Mouse (Mus musculus): ENCODE data around the gene Pianp. TPM values are rescaled to one million over a fixed set of nuclear protein-coding genes. Genes with fewer than 3 reads are reported as not detected.
A peak's percentile ranks its signal among the peaks of the same experiment; 100 is the strongest.

Gene Pianp
- total and polyA plus RNA-seq, 3 experiments, result 0.89 to 4.2 (median 2.0) TPM

GRCm38 (mm10) chr6:125008586-125009128 is 12.2 kb downstream of the Pianp start:
- DNase-seq, result peak; percentile 98

GRCm38 (mm10) chr6:125009129-125009180 is 12.5 kb downstream of the Pianp start, which contains the start of gene Zfp384:
Zfp384 (plus strand) TSS chr6:125009145.
- DNase-seq, result no peak

- DNase-seq, result peak; percentile 90
Measured at GRCm38 (mm10) chr6:125009181-125010073, 12.9 kb downstream of the Pianp start.

GRCm38 (mm10) chr6:125017682-125018081 is 21.2 kb downstream of the Pianp start:
- no peak for DNase-seq

GRCm38 (mm10) chr6:125030532-125030931 is 34.0 kb downstream of the Pianp start:
- DNase-seq, result peak; percentile 37

- no peak for DNase-seq
Measured at GRCm38 (mm10) chr6:125031604-125032003, 35.1 kb downstream of the Pianp start.

- DNase-seq, result no peak
Measured at GRCm38 (mm10) chr6:125038666-125039065, 42.2 kb downstream of the Pianp start.

- DNase-seq, result no peak
Measured at GRCm38 (mm10) chr6:125039131-125039530, 42.6 kb downstream of the Pianp start.

- peak; percentile 91 for DNase-seq
Measured at GRCm38 (mm10) chr6:125039533-125040153, 43.1 kb downstream of the Pianp start, which contains the start of gene Ing4. Ing4 (plus strand) TSS chr6:125039760.

- no peak for DNase-seq
Measured at GRCm38 (mm10) chr6:125040221-125040620, 43.7 kb downstream of the Pianp start.

GRCm38 (mm10) chr6:125041047-125041446 is 44.6 kb downstream of the Pianp start:
- DNase-seq, result peak; percentile 41

- no peak for DNase-seq
Measured at GRCm38 (mm10) chr6:125042081-125042480, 45.6 kb downstream of the Pianp start.

GRCm38 (mm10) chr6:125046691-125047090 is 50.2 kb downstream of the Pianp start:
- peak; percentile 74 for DNase-seq

- no peak for DNase-seq
Measured at GRCm38 (mm10) chr6:125049678-125050077, 53.2 kb downstream of the Pianp start, which contains the start of gene Acrbp. Acrbp (plus strand) TSS chr6:125049689.

- no peak for DNase-seq
Measured at GRCm38 (mm10) chr6:125051237-125051636, 54.7 kb downstream of the Pianp start.

Other genes with a start within 250 kb of the Pianp start
- gene Gm45234, start 240.7 kb upstream of the Pianp start, total RNA-seq (2021), result not detected
- gene Gm45234, start 240.7 kb upstream of the Pianp start, polyA plus RNA-seq (2012; rRNA removed), result not detected in 2 replicates
- gene Atn1, start 240.2 kb upstream of the Pianp start, total RNA-seq (2021), result 10 to 100 TPM; 76.8 to 86.3 TPM
- gene Atn1, start 240.2 kb upstream of the Pianp start, polyA plus RNA-seq (2012; rRNA removed), result 73.3 and 110 TPM in 2 replicates
- gene Eno2, start 227.0 kb upstream of the Pianp start, total RNA-seq (2021), result 10 to 100 TPM; 12.4 to 35.9 TPM
- 8.3 and 16.5 TPM in 2 replicates for gene Eno2, start 227.0 kb upstream of the Pianp start, polyA plus RNA-seq (2012; rRNA removed)
- gene Lrrc23, start 217.0 kb upstream of the Pianp start, total RNA-seq (2021), result under 1 TPM; 0.29 to 0.38 TPM
- 0.16 and 0.32 TPM in 2 replicates for gene Lrrc23, start 217.0 kb upstream of the Pianp start, polyA plus RNA-seq (2012; rRNA removed)
- 10 to 100 TPM; 19.6 to 28.0 TPM for gene Spsb2, start 188.0 kb upstream of the Pianp start, total RNA-seq (2021)
- gene Spsb2, start 188.0 kb upstream of the Pianp start, polyA plus RNA-seq (2012; rRNA removed), result 34.0 and 40.0 TPM in 2 replicates
- gene Tpi1, start 182.4 kb upstream of the Pianp start, total RNA-seq (2021), result 100 to 1,000 TPM; 385 to 502 TPM
- gene Tpi1, start 182.4 kb upstream of the Pianp start, polyA plus RNA-seq (2012; rRNA removed), result 237 and 285 TPM in 2 replicates
- gene Usp5, start 167.2 kb upstream of the Pianp start, total RNA-seq (2021), result 100 to 1,000 TPM; 103 to 132 TPM
- gene Usp5, start 167.2 kb upstream of the Pianp start, polyA plus RNA-seq (2012; rRNA removed), result 102 and 111 TPM in 2 replicates
- gene Cdca3, start 167.1 kb upstream of the Pianp start, total RNA-seq (2021), result 1 to 10 TPM; 2.2 to 3.9 TPM
- gene Cdca3, start 167.1 kb upstream of the Pianp start, polyA plus RNA-seq (2012; rRNA removed), result 5.9 and 8.6 TPM in 2 replicates
- gene Gnb3, start 156.4 kb upstream of the Pianp start, total RNA-seq (2021), result 10 to 100 TPM in 1 of 2 experiments, 1 to 10 TPM in 1; 6.7 to 12.2 TPM
- 9.2 and 11.9 TPM in 2 replicates for gene Gnb3, start 156.4 kb upstream of the Pianp start, polyA plus RNA-seq (2012; rRNA removed)
- 10 to 100 TPM; 16.8 to 23.6 TPM for gene P3h3, start 138.9 kb upstream of the Pianp start, total RNA-seq (2021)
- 42.6 and 48.6 TPM in 2 replicates for gene P3h3, start 138.9 kb upstream of the Pianp start, polyA plus RNA-seq (2012; rRNA removed)
- 1 to 10 TPM; 1.1 to 2.5 TPM for gene Gpr162, start 132.7 kb upstream of the Pianp start, total RNA-seq (2021)
- gene Gpr162, start 132.7 kb upstream of the Pianp start, polyA plus RNA-seq (2012; rRNA removed), result 1.9 and 2.4 TPM in 2 replicates
- under 1 TPM; 0.31 to 0.55 TPM for gene Cd4, start 108.5 kb upstream of the Pianp start, total RNA-seq (2021)
- gene Cd4, start 108.5 kb upstream of the Pianp start, polyA plus RNA-seq (2012; rRNA removed), result 0.52 and 0.61 TPM in 2 replicates
- 1 to 10 TPM; 1.1 to 1.5 TPM for gene Lag3, start 85.0 kb upstream of the Pianp start, total RNA-seq (2021)
- gene Lag3, start 85.0 kb upstream of the Pianp start, polyA plus RNA-seq (2012; rRNA removed), result 2.1 and 2.5 TPM in 2 replicates
- gene Ptms, start 76.6 kb upstream of the Pianp start, total RNA-seq (2021), result 100 to 1,000 TPM; 828 to 858 TPM
- 2,208 and 2,873 TPM in 2 replicates for gene Ptms, start 76.6 kb upstream of the Pianp start, polyA plus RNA-seq (2012; rRNA removed)
- gene Mlf2, start 65.3 kb upstream of the Pianp start, total RNA-seq (2021), result 100 to 1,000 TPM; 269 to 320 TPM
- gene Mlf2, start 65.3 kb upstream of the Pianp start, polyA plus RNA-seq (2012; rRNA removed), result 390 and 451 TPM in 2 replicates
- gene Cops7a, start 31.2 kb upstream of the Pianp start, total RNA-seq (2021), result 100 to 1,000 TPM; 128 to 152 TPM
- gene Cops7a, start 31.2 kb upstream of the Pianp start, polyA plus RNA-seq (2012; rRNA removed), result 220 and 384 TPM in 2 replicates
- 10 to 100 TPM; 38.5 to 56.9 TPM for gene Zfp384, start 12.5 kb downstream of the Pianp start, total RNA-seq (2021)
- 70.6 and 98.2 TPM in 2 replicates for gene Zfp384, start 12.5 kb downstream of the Pianp start, polyA plus RNA-seq (2012; rRNA removed)
- 10 to 100 TPM; 51.0 to 60.6 TPM for gene Ing4, start 43.1 kb downstream of the Pianp start, total RNA-seq (2021)
- 35.5 and 37.4 TPM in 2 replicates for gene Ing4, start 43.1 kb downstream of the Pianp start, polyA plus RNA-seq (2012; rRNA removed)
- gene Acrbp, start 53.0 kb downstream of the Pianp start, total RNA-seq (2021), result 10 to 100 TPM in 1 of 2 experiments, 1 to 10 TPM in 1; 4.4 to 12.2 TPM
- gene Acrbp, start 53.0 kb downstream of the Pianp start, polyA plus RNA-seq (2012; rRNA removed), result 14.0 and 15.9 TPM in 2 replicates
- gene Lpar5, start 71.2 kb downstream of the Pianp start, total RNA-seq (2021), result under 1 TPM; 0.61 to 0.83 TPM
- gene Lpar5, start 71.2 kb downstream of the Pianp start, polyA plus RNA-seq (2012; rRNA removed), result 3.1 and 4.3 TPM in 2 replicates
- 100 to 1,000 TPM; 139 to 156 TPM for gene Chd4, start 99.3 kb downstream of the Pianp start, total RNA-seq (2021)
- gene Chd4, start 99.3 kb downstream of the Pianp start, polyA plus RNA-seq (2012; rRNA removed), result 54.1 and 58.1 TPM in 2 replicates
- gene Nop2, start 135.2 kb downstream of the Pianp start, total RNA-seq (2021), result 10 to 100 TPM; 40.9 to 51.7 TPM
- 8.0 and 12.0 TPM in 2 replicates for gene Nop2, start 135.2 kb downstream of the Pianp start, polyA plus RNA-seq (2012; rRNA removed)
- gene Iffo1, start 148.5 kb downstream of the Pianp start, total RNA-seq (2021), result 10 to 100 TPM; 13.8 to 21.4 TPM
- 73.1 and 80.0 TPM in 2 replicates for gene Iffo1, start 148.5 kb downstream of the Pianp start, polyA plus RNA-seq (2012; rRNA removed)
- 1,000 to 10,000 TPM; 2,613 to 2,674 TPM for gene Gapdh, start 169.8 kb downstream of the Pianp start, total RNA-seq (2021)
- gene Gapdh, start 169.8 kb downstream of the Pianp start, polyA plus RNA-seq (2012; rRNA removed), result 2,736 and 3,470 TPM in 2 replicates
- 10 to 100 TPM; 20.4 to 25.5 TPM for gene Ncapd2, start 195.0 kb downstream of the Pianp start, total RNA-seq (2021)
- gene Ncapd2, start 195.0 kb downstream of the Pianp start, polyA plus RNA-seq (2012; rRNA removed), result 25.2 and 28.7 TPM in 2 replicates
- gene Mrpl51, start 195.1 kb downstream of the Pianp start, total RNA-seq (2021), result 100 to 1,000 TPM; 162 to 208 TPM
- gene Mrpl51, start 195.1 kb downstream of the Pianp start, polyA plus RNA-seq (2012; rRNA removed), result 44.2 and 45.1 TPM in 2 replicates
- gene Vamp1, start 218.9 kb downstream of the Pianp start, total RNA-seq (2021), result 10 to 100 TPM; 35.7 to 39.7 TPM
- 46.2 and 47.0 TPM in 2 replicates for gene Vamp1, start 218.9 kb downstream of the Pianp start, polyA plus RNA-seq (2012; rRNA removed)
- gene Tapbpl, start 235.2 kb downstream of the Pianp start, total RNA-seq (2021), result 10 to 100 TPM; 11.3 to 15.6 TPM
- gene Tapbpl, start 235.2 kb downstream of the Pianp start, polyA plus RNA-seq (2012; rRNA removed), result 12.0 and 12.1 TPM in 2 replicates
- gene Cd27, start 240.3 kb downstream of the Pianp start, total RNA-seq (2021), result under 1 TPM; 0.43 to 0.73 TPM
- 0.74 and 0.88 TPM in 2 replicates for gene Cd27, start 240.3 kb downstream of the Pianp start, polyA plus RNA-seq (2012; rRNA removed)